Mouse (Mus musculus) CH12.LX (cell line): ENCODE data around the gene March5. TPM values are rescaled to one million over a fixed set of nuclear protein-coding genes. Genes with fewer than 3 reads are reported as not detected.

Experiments
- DNase-seq: peaks from one replicate; pipeline ENCODE4 v3.0.0-alpha.2; 2013; ENCODE audit errors: extremely low read depth
- H3K27ac ChIP-seq: 2 replicates; pipeline ENCODE4 v1.5.1; 2012; ENCODE audit warnings: low read depth, mild to moderate bottlenecking, control low read depth, moderate library complexity; ENCODE audit not compliant: insufficient read depth
- H3K27me3 ChIP-seq: replicated peaks from 2 replicates; pipeline ENCODE3; 2012; ENCODE audit warnings: inconsistent platforms
- H3K36me3 ChIP-seq, 2 experiments: replicated peaks in 1 of 2; 2 replicates each; pipeline versions ENCODE3 to v1.6.1; 2012; ENCODE audit warnings: inconsistent platforms in 1 of 2, low read length in 1 of 2, mild to moderate bottlenecking in 1 of 2, mixed read lengths in 1 of 2, moderate library complexity in 1 of 2; ENCODE audit not compliant: control insufficient read depth in 1 of 2, insufficient read depth in 1 of 2
- H3K4me1 ChIP-seq, 2 experiments: 2 replicates each; pipeline ENCODE4 v1.6.1; 2012; ENCODE audit warnings: inconsistent platforms in 1 of 2, moderate library complexity in 1 of 2; ENCODE audit not compliant: insufficient read depth in 2 of 2, control insufficient read depth in 1 of 2
- H3K4me2 ChIP-seq: 2 replicates; pipeline ENCODE4 v1.6.1; 2012; ENCODE audit warnings: low read depth, mild to moderate bottlenecking, control low read depth; ENCODE audit not compliant: poor library complexity, insufficient read depth, severe bottlenecking
- H3K4me3 ChIP-seq, 3 experiments: fragments of 150-350 bp in 1 of 3; sonication (generic) in 1 of 3; replicated peaks in 1 of 3; 2 replicates each; pipeline versions ENCODE3 to v1.5.1; 2011 to 2012; ENCODE audit warnings: low read depth in 2 of 3, low read length in 2 of 3, mild to moderate bottlenecking in 2 of 3, moderate library complexity in 2 of 3, control low read depth in 1 of 3, improper control_type of control experiment in 1 of 3, inconsistent platforms in 1 of 3, mixed read lengths in 1 of 3; ENCODE audit not compliant: poor library complexity in 1 of 3
- H3K79me2 ChIP-seq: replicated peaks from 2 replicates; pipeline ENCODE4 v1.6.1; 2012; ENCODE audit warnings: mild to moderate bottlenecking, moderate library complexity; ENCODE audit not compliant: control insufficient read depth, poor library complexity, insufficient read depth, severe bottlenecking; ENCODE audit errors: extremely low read depth
- H3K9ac ChIP-seq: 2 replicates; pipeline ENCODE4 v1.6.1; 2012; ENCODE audit warnings: low read depth, mild to moderate bottlenecking, control low read depth, moderate library complexity; ENCODE audit not compliant: insufficient read depth
- H3K9me3 ChIP-seq: replicated peaks from 2 replicates; pipeline ENCODE3; 2012; ENCODE audit warnings: low read length, inconsistent platforms, mixed read lengths
- BHLHE40 ChIP-seq: IDR thresholded peaks from 2 replicates; pipeline ENCODE4 v1.6.1; 2011; ENCODE audit warnings: mild to moderate bottlenecking, low read depth, low read length, improper control_type of control experiment
- CHD1 ChIP-seq: IDR thresholded peaks from 2 replicates; pipeline ENCODE4 v1.6.1; 2012; ENCODE audit warnings: low read depth, low read length, improper control_type of control experiment, inconsistent platforms
- CTCF ChIP-seq, 2 experiments: IDR thresholded peaks in 1 of 2; conservative IDR thresholded peaks in 1 of 2; 2 replicates each; pipeline ENCODE4 v1.5.1; 2011 to 2012; ENCODE audit warnings: low read depth in 2 of 2, low read length in 2 of 2, improper control_type of control experiment in 1 of 2, inconsistent platforms in 1 of 2, mild to moderate bottlenecking in 1 of 2, moderate library complexity in 1 of 2
- EP300 ChIP-seq: IDR thresholded peaks from 2 replicates; pipeline ENCODE4 v1.6.1; 2011; ENCODE audit warnings: low read length, improper control_type of control experiment
- GABPA ChIP-seq: IDR thresholded peaks from 2 replicates; pipeline ENCODE4 v1.6.1; 2012; ENCODE audit warnings: low read depth, low read length, improper control_type of control experiment, inconsistent platforms; ENCODE audit not compliant: insufficient replicate concordance
- KAT2A ChIP-seq: IDR thresholded peaks from 2 replicates; pipeline ENCODE4 v1.6.1; 2012; ENCODE audit warnings: low read length, improper control_type of control experiment, inconsistent platforms; ENCODE audit not compliant: insufficient replicate concordance
- MAFK ChIP-seq: IDR thresholded peaks from 2 replicates; pipeline ENCODE4 v1.6.1; 2011; ENCODE audit warnings: low read length, improper control_type of control experiment; ENCODE audit not compliant: insufficient replicate concordance
- MEF2A ChIP-seq: IDR thresholded peaks from 2 replicates; pipeline ENCODE4 v1.6.1; 2014; ENCODE audit warnings: low read depth, mild to moderate bottlenecking, inconsistent platforms, low read length, improper control_type of control experiment, borderline replicate concordance
- MXI1 ChIP-seq: IDR thresholded peaks from 2 replicates; pipeline ENCODE4 v1.6.1; 2011; ENCODE audit warnings: mild to moderate bottlenecking, low read depth, low read length, improper control_type of control experiment
- PAX5 ChIP-seq: IDR thresholded peaks from 2 replicates; pipeline ENCODE4 v1.6.1; 2012; ENCODE audit warnings: low read length, inconsistent platforms, mixed read lengths
- POLR2AphosphoS2 ChIP-seq: IDR thresholded peaks from 2 replicates; pipeline ENCODE4 v1.6.1; 2011; ENCODE audit warnings: low read depth, low read length, improper control_type of control experiment
- RAD21 ChIP-seq: IDR thresholded peaks from 2 replicates; pipeline ENCODE4 v1.6.1; 2011; ENCODE audit warnings: low read depth, mild to moderate bottlenecking, low read length, improper control_type of control experiment, moderate library complexity
- SMC3 ChIP-seq: IDR thresholded peaks from 2 replicates; pipeline ENCODE4 v1.6.1; 2011; ENCODE audit warnings: low read depth, low read length, improper control_type of control experiment
- TBP ChIP-seq: conservative IDR thresholded peaks from 2 replicates; pipeline ENCODE4 v1.6.1; 2011; ENCODE audit warnings: low read depth, low read length, improper control_type of control experiment
- TCF12 ChIP-seq: IDR thresholded peaks from 2 replicates; pipeline ENCODE4 v1.6.1; 2014; ENCODE audit warnings: low read depth, mild to moderate bottlenecking, inconsistent platforms, low read length, improper control_type of control experiment
- UBTF ChIP-seq: IDR thresholded peaks from 2 replicates; pipeline ENCODE4 v1.6.1; 2012; ENCODE audit warnings: low read depth, mild to moderate bottlenecking, inconsistent platforms, low read length, improper control_type of control experiment, moderate library complexity
- ZC3H11A ChIP-seq: IDR thresholded peaks from 2 replicates; pipeline ENCODE4 v1.6.1; 2012; ENCODE audit warnings: low read depth, mild to moderate bottlenecking, inconsistent platforms, low read length, improper control_type of control experiment
- dilution Hi-C: fragments of 300-500 bp; cut with MboI; formaldehyde crosslinking; loops from 2 replicates; pipeline ENCODE4 v1.14.3; 2020; ENCODE audit warnings: low sequenced_read_pairs; ENCODE audit not compliant: extremely low pct_unique_long_range_greater_than_20kb, extremely low pct_ligation_motif_present
- in situ Hi-C: fragments of 300-500 bp; cut with MboI; formaldehyde crosslinking; loops from 3 replicates; pipeline ENCODE4 v1.14.3; 2019; ENCODE audit warnings: low sequenced_read_pairs, low pct_ligation_motif_present, low pct_unique_long_range_greater_than_20kb, mixed read lengths
- polyA plus RNA-seq: library from polyadenylated mRNA; unstranded; fragments of >175 nt; gene quantifications from 2 replicates; pipeline ENCODE4 v1.2.1, GENCODE M21; 2012; ENCODE audit warnings: low read depth; ENCODE audit not compliant: insufficient read length
- total RNA-seq, 2 experiments: library from RNA; depleted of rRNA; stranded (reverse); fragments of 300-350 nt in 1 of 2; fragments of >200 nt in 1 of 2; gene quantifications; 2 replicates each; pipeline ENCODE4 v1.2.3; 2012 to 2014

Gene March5
- total and polyA plus RNA-seq, 3 experiments, result 118 to 160 (median 137) TPM

- no peak for TF ChIP-seq PAX5
- peak; percentile 61 for TF ChIP-seq SMC3
- no peak for TF ChIP-seq KAT2A
- no peak for TF ChIP-seq GABPA
- TF ChIP-seq MEF2A, result no peak
- TF ChIP-seq MAFK, result no peak
- TF ChIP-seq CTCF (conservative IDR thresholded peaks at IDR 0.05 in 1 of 2, IDR thresholded peaks at IDR 0.05 in 1 of 2; ENCODE audit: low read depth in 2 of 2, low read length in 2 of 2), result peak in 1 of 2 experiments; percentile 67; a peak in 2 of 4 replicates
- no peak for TF ChIP-seq POLR2AphosphoS2
- TF ChIP-seq, all 38 proteins: peak for 13
These were observed 923 bp downstream of the March5 start, which contains the start of gene Cpeb3 (continued) for GRCm38 (mm10) chr19:37208176-37208755.

DNA sequence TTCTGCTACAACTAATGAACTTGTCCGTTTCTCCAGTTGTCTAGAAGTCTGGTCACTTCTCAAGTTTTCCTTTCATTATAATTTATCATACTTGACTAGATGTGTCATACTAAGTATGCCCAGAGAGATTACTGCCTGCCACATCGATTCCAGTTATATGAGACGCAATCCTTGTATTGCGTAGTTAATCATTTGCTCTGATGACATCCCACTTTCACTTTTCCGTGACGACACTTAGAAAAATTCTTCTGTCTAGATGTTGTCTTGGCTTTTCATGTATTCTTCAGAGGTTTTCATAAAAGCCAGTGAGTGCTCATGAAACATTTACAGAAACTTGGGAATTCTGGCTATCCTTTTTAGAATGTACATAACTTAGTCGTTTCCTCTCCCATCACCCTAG, 1.6 kb downstream of the March5 start:
- H3K36me3 ChIP-seq, result peaks cover 22 to 36% of the 10 kb centered on the region in 2 experiments
- dilution Hi-C loops, result no loop called here
- peak overlapping the region; percentile 49 to 96 (median 90) for H3K4me3 ChIP-seq
- H3K27ac ChIP-seq, result peak overlapping the region; percentile 87
- H3K4me2 ChIP-seq, result peak overlapping the region; percentile 89
- peak; percentile 53 for DNase-seq
- peaks cover 60% of the 10 kb centered on the region for H3K79me2 ChIP-seq
- TF ChIP-seq ZC3H11A, result no peak
- peak; percentile 0; the same call in 1 of the 2 replicates for TF ChIP-seq CHD1
- 0 out of 2 replicates have a peak, but pooled peaks have one; percentile 8 for TF ChIP-seq UBTF
- TF ChIP-seq GABPA, result 0 out of 2 replicates have a peak, but pooled peaks have one; percentile 15
- TF ChIP-seq EP300, result no peak
- H3K27me3 ChIP-seq, result peaks cover 12% of the 10 kb centered on the region
- in situ Hi-C loops, result no loop called here
- H3K4me1 ChIP-seq, result peaks cover 0 to 21% of the 10 kb centered on the region in 2 experiments; a peak in 3 of 4 replicates
- no peaks in the 10 kb centered on the region for H3K9me3 ChIP-seq
- H3K9ac ChIP-seq, result peak overlapping the region; percentile 96

GRCm38 (mm10) chr19:37209467-37210128, 2.3 kb downstream of the March5 start:
- in situ Hi-C loops, result no loop called here
- H3K36me3 ChIP-seq, result peaks cover 22 to 36% of the 10 kb centered on the region in 2 experiments
- peak overlapping the region; percentile 49 to 96 (median 90) for H3K4me3 ChIP-seq

More at GRCm38 (mm10) chr19:37209467-37210128, 2.3 kb downstream of the March5 start:
- Histone ChIP-seq H3K9ac (peak overlapping the region; percentile 96), H3K9me3 (no peaks in the 10 kb centered on the region), H3K4me1 (peaks cover 0 to 21% of the 10 kb centered on the region in 2 experiments; a peak in 3 of 4 replicates), H3K4me2 (peak overlapping the region; percentile 89), H3K27me3 (peaks cover 12% of the 10 kb centered on the region), H3K27ac (peak overlapping the region; percentile 87), H3K79me2 (peaks cover 60% of the 10 kb centered on the region)
- dilution Hi-C loops, result no loop called here
- peak; percentile 64 for DNase-seq
- peak; percentile 26; the same call in 1 of the 2 replicates for TF ChIP-seq CHD1
- TF ChIP-seq TCF12, result peak; percentile 0; the same call in 1 of the 2 replicates
- TF ChIP-seq RAD21, result peak; percentile 59
- TF ChIP-seq SMC3, result peak; percentile 63
- no peak; the same call in 1 of the 2 replicates for TF ChIP-seq MXI1
- no peak for TF ChIP-seq BHLHE40
- peak; percentile 45 to 76 for TF ChIP-seq CTCF (conservative IDR thresholded peaks at IDR 0.05 in 1 of 2, IDR thresholded peaks at IDR 0.05 in 1 of 2; ENCODE audit: low read depth in 2 of 2, low read length in 2 of 2)
- 0 out of 2 replicates have a peak, but pooled peaks have one; percentile 13 for TF ChIP-seq TBP
